Mouse (Mus musculus) heart, adult 2 months (tissue): ENCODE measurements at regions not wholly inside any gene's neighbourhood (a gene's known extent, or its start where the extent isn't known, plus 50 kb on each side); places are given as distances from the start of the nearest gene placed in this dataset.
"Not testable (repeated sequence)": the region's sequence is repeated elsewhere in the genome, so short reads cannot be mapped to it uniquely, and the experiment has no call there.

Experiments
- DNase-seq, 2 experiments: peaks; one replicate each; pipeline ENCODE4 v3.0.0; 2021
- H3K27ac ChIP-seq: fragments of 200-600 bp; 2 replicates; pipeline ENCODE4 v1.8.1; 2022
- H3K27me3 ChIP-seq: fragments of 200-500 bp; 2 replicates; pipeline ENCODE4 v1.6.1; 2012; ENCODE audit warnings: mild to moderate bottlenecking, low read length, inconsistent platforms, mixed read lengths; ENCODE audit not compliant: control insufficient read depth, insufficient read depth
- H3K36me3 ChIP-seq: fragments of 200-500 bp; 2 replicates; pipeline ENCODE4 v1.6.1; 2012; ENCODE audit warnings: low read length, inconsistent platforms; ENCODE audit not compliant: control insufficient read depth, insufficient read depth
- H3K4me1 ChIP-seq: fragments of 200-500 bp; 2 replicates; pipeline ENCODE4 v1.6.1; 2011; ENCODE audit warnings: low read length; ENCODE audit not compliant: control insufficient read depth, insufficient read depth
- H3K4me3 ChIP-seq: fragments of 200-600 bp; 2 replicates; pipeline ENCODE4 v1.8.1; 2022
- H3K79me2 ChIP-seq: fragments of 200-500 bp; replicated peaks from 2 replicates; pipeline ENCODE4 v1.6.1; 2012; ENCODE audit warnings: mild to moderate bottlenecking, inconsistent platforms, low read length, moderate library complexity, mixed read lengths; ENCODE audit not compliant: control insufficient read depth, insufficient read depth
- H3K9ac ChIP-seq: fragments of 200-500 bp; 2 replicates; pipeline ENCODE4 v1.6.1; 2012; ENCODE audit warnings: low read depth, mild to moderate bottlenecking, control low read depth, inconsistent platforms, low read length, mixed read lengths
- CTCF ChIP-seq: fragments of 200-600 bp; IDR thresholded peaks from 2 replicates; pipeline ENCODE4 v1.8.1; 2022; ENCODE audit warnings: antibody characterized with exemption, mild to moderate bottlenecking, moderate library complexity
- EP300 ChIP-seq: fragments of 200-500 bp; IDR thresholded peaks from 2 replicates; pipeline ENCODE4 v1.6.1; 2011; ENCODE audit warnings: low read depth, low read length, control low read depth; ENCODE audit not compliant: insufficient read depth
- POLR2A ChIP-seq: fragments of 200-500 bp; IDR thresholded peaks from 2 replicates; pipeline ENCODE4 v1.6.1; 2011; ENCODE audit warnings: mild to moderate bottlenecking, low read depth, low read length, control low read depth; ENCODE audit not compliant: insufficient read depth
- WGBS: fragments of 180-500 bp; shearing (Covaris S2); methylation state at CpG from one replicate; pipeline ENCODE4 v1.1.7; 2018; 5-methylcytosine and 5-hydroxymethylcytosine counted together
- intact Hi-C: fragments of 180-260 bp; cut with DNase I; formaldehyde crosslinking; loops from one replicate; pipeline ENCODE4 v1.15.1; 2025

GRCm38 (mm10) chr10:15757503-15757902 lies 1039.5 kb upstream of the Gje1 start:
- Histone ChIP-seq H3K36me3 (no peaks in the 10 kb centered on the region), H3K4me3 (no peak overlapping the region), H3K79me2 (no peaks in the 10 kb centered on the region), H3K27me3 (no peaks in the 10 kb centered on the region), H3K9ac (no peak overlapping the region), H3K4me1 (no peaks in the 10 kb centered on the region; the same call in 1 of the 2 replicates), H3K27ac (no peak overlapping the region)
- no peak for DNase-seq
- no peak for TF ChIP-seq CTCF
- no peak for TF ChIP-seq POLR2A
- no peak for TF ChIP-seq EP300
- WGBS = 46% methylated on average over 1 of the region's 1 CpGs
- intact Hi-C loops = no loop called here

- WGBS = 62% methylated on average over 1 of the region's 1 CpGs
These were observed 1028.9 kb upstream of the Gje1 start for GRCm38 (mm10) chr10:15746866-15747265.

DNA sequence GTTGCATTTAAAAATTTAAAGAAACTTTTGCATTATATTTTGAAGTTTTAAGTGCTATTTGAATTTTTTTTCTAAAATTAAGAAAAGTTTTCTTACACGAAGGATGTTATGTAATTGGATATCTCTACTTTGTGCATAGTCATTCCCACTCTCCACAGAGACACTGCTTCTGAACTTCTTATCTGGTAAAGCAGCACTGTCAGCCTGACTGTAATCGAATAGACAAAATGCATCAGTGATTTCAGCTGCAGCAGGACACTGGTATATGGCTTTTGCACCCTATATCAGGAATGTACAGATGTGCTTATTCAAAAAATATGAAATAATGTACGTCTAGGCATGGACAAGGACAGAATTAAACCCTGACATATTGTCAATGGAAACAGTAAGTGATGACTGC lies 1020.6 kb upstream of the Gje1 start:
- Histone ChIP-seq H3K4me1 (no peaks in the 10 kb centered on the region), H3K27ac (no peak overlapping the region), H3K27me3 (no peaks in the 10 kb centered on the region), H3K36me3 (no peaks in the 10 kb centered on the region), H3K4me3 (no peak overlapping the region), H3K9ac (no peak overlapping the region), H3K79me2 (no peaks in the 10 kb centered on the region)
- no peak for DNase-seq
- 51% methylated on average over 3 of the region's 3 CpGs for WGBS
- TF ChIP-seq EP300 = no peak
- no peak for TF ChIP-seq CTCF
- TF ChIP-seq POLR2A = no peak
- intact Hi-C loops = no loop called here

More at GRCm38 (mm10) chr10:15746866-15747265, 1028.9 kb upstream of the Gje1 start:
- DNase-seq = no peak
- intact Hi-C loops = no loop called here
- Histone ChIP-seq H3K9ac (no peak overlapping the region), H3K4me3 (no peak overlapping the region), H3K79me2 (no peaks in the 10 kb centered on the region), H3K27ac (no peak overlapping the region), H3K36me3 (no peaks in the 10 kb centered on the region), H3K4me1 (no peaks in the 10 kb centered on the region), H3K27me3 (no peaks in the 10 kb centered on the region)
- no peak for TF ChIP-seq POLR2A
- TF ChIP-seq CTCF = no peak
- no peak for TF ChIP-seq EP300

- Histone ChIP-seq H3K27me3 (no peaks in the 10 kb centered on the region), H3K4me3 (no peak overlapping the region), H3K79me2 (no peaks in the 10 kb centered on the region), H3K4me1 (no peaks in the 10 kb centered on the region), H3K9ac (no peak overlapping the region), H3K27ac (no peak overlapping the region), H3K36me3 (no peaks in the 10 kb centered on the region)
- TF ChIP-seq CTCF (no peak), POLR2A (no peak), EP300 (no peak)
- WGBS = 57% methylated on average over 1 of the region's 1 CpGs
- intact Hi-C loops = no loop called here
- no peak for DNase-seq
These were observed 1013.3 kb upstream of the Gje1 start for GRCm38 (mm10) chr10:15731318-15731717.

- Histone ChIP-seq H3K79me2 (no peaks in the 10 kb centered on the region), H3K27me3 (no peaks in the 10 kb centered on the region), H3K27ac (no peak overlapping the region), H3K9ac (no peak overlapping the region), H3K4me3 (no peak overlapping the region), H3K36me3 (no peaks in the 10 kb centered on the region), H3K4me1 (no peaks in the 10 kb centered on the region)
- intact Hi-C loops = no loop called here
- DNase-seq = no peak
- 88% methylated on average over 2 of the region's 2 CpGs for WGBS
- TF ChIP-seq POLR2A = no peak
- TF ChIP-seq CTCF = no peak
- TF ChIP-seq EP300 = no peak
These were observed 979.9 kb upstream of the Gje1 start for GRCm38 (mm10) chr10:15697946-15698345.

DNA sequence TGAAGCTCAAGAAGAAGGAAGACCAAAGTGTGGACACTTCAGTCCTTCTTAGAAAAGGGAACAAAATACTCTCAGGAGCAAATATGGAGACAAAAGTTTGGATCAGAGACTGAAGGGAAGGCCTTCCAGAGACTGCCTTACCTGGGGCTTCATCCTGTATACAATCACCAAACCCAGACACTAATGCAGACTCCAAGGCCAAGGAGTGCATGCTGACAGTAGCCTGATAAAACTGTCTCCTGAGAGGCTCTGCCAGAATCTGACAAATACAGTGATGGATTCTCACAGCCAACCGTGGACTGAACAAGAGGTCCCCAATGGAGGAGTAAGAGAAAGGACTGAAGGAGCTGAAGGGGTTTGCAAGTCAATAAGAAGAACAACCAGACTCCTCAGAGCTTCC lies 979.0 kb upstream of the Gje1 start:
- no peak overlapping the region for H3K9ac ChIP-seq
- H3K27me3 ChIP-seq = no peaks in the 10 kb centered on the region
- intact Hi-C loops = no loop called here
- no peaks in the 10 kb centered on the region for H3K4me1 ChIP-seq
- H3K36me3 ChIP-seq = no peaks in the 10 kb centered on the region
- H3K4me3 ChIP-seq = no peak overlapping the region
- no peaks in the 10 kb centered on the region for H3K79me2 ChIP-seq
- 68% methylated on average over 1 of the region's 1 CpGs for WGBS
- TF ChIP-seq POLR2A = no peak
- TF ChIP-seq EP300 = no peak
- no peak for TF ChIP-seq CTCF
- DNase-seq = no peak
- H3K27ac ChIP-seq = no peak overlapping the region

DNA sequence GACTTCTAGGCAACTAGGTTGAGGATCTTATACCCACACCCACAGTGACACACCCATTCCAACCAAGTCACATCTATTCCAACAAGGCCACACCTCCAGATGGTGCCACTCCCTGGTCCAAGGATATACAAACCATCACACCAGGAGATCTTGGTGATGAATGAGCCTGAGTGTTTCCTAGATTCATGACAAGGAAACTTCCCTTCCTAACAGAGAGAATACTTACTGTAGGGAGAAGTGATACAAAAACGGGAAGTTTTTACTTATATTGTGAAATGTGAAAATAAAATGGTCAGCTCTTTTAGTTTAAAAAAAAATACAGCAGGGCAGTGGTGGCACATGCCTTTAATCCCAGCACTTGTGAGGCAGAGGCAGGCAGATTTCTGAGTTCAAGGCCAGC lies 953.6 kb upstream of the Gje1 start:
- H3K27ac ChIP-seq, H3K36me3 ChIP-seq, H3K79me2 ChIP-seq, intact Hi-C loops, H3K27me3 ChIP-seq, H3K4me1 ChIP-seq, H3K9ac ChIP-seq, DNase-seq, H3K4me3 ChIP-seq: not testable (repeated sequence)
- 86% methylated on average over 1 of the region's 1 CpGs for WGBS
